In genomic region chr5:149030103-149030502, GRCm38 (mm10) we compare ENCODE assay signal across 10 mouse cellular contexts. TPM values are rescaled to one million over a fixed set of nuclear protein-coding genes. Genes with fewer than 3 reads are reported as not detected.
A peak's percentile ranks its signal among the peaks of the same experiment; 100 is the strongest.
DNase-seq lines count a peak whose midpoint lies in the region; ATAC-seq lines count a peak whose summit lies in the region.
"Had no signal": no experiment of that assay in that cellular context is flagged by ENCODE, and none has a peak within 500 bp of the region (broad histone marks: within the 10 kb centered on the region; RNA-seq: fewer than 3 reads in every experiment).

No protein-coding gene starts in this region.

- peak overlapping the region; percentile 50; the same call in 1 of the 2 replicates for H3K27ac ChIP-seq in hindbrain, embryonic 10.5 days
- H3K27ac ChIP-seq in hindbrain, embryonic 12.5 days, result no peak overlapping the region
- peak overlapping the region; percentile 46; the same call in 1 of the 2 replicates for H3K27ac ChIP-seq in embryonic facial prominence, embryonic 12.5 days
- H3K27ac ChIP-seq in hindbrain, embryonic 11.5 days (ENCODE audit: low read depth, low read length), result no peak overlapping the region

- H3K4me2 ChIP-seq in hindbrain, embryonic 12.5 days (replicated peaks), result no peak overlapping the region
- H3K4me2 ChIP-seq in embryonic facial prominence, embryonic 12.5 days (replicated peaks), result no peak overlapping the region
- no peak overlapping the region for H3K4me2 ChIP-seq in hindbrain, embryonic 11.5 days (replicated peaks; ENCODE audit: low read depth, low read length)

- DNase-seq in hindbrain, embryonic 10.5 days (ENCODE audit: low spot score), result no peak
- DNase-seq in CD4-positive, CD25-positive, alpha-beta regulatory T cell, adult 2 months (ENCODE audit: low read depth, low spot score), result peak; percentile 44
- peak; percentile 52 for DNase-seq in naive thymus-derived CD4-positive, alpha-beta T cell, adult 2 months (ENCODE audit: low read depth)
- no peak for DNase-seq in layer of hippocampus, adult 8-10 months (ENCODE audit: low spot score in 2 of 2)
- DNase-seq in hindbrain, embryonic 11.5 days (ENCODE audit: low spot score), result no peak
- DNase-seq: cerebellum, adult 8-10 months had no signal

- peaks cover 21% of the 10 kb centered on the region for H3K4me1 ChIP-seq in hindbrain, embryonic 10.5 days (replicated peaks)
- H3K4me1 ChIP-seq in hindbrain, embryonic 12.5 days, result peaks cover 19% of the 10 kb centered on the region
- H3K4me1 ChIP-seq in embryonic facial prominence, embryonic 12.5 days, result peaks cover 26% of the 10 kb centered on the region
- H3K4me1 ChIP-seq in hindbrain, embryonic 11.5 days (replicated peaks; ENCODE audit: control insufficient read depth, insufficient read depth, low read length), result peaks cover 11% of the 10 kb centered on the region; the same call in 1 of the 2 replicates

- no peak overlapping the region for H3K4me3 ChIP-seq in hindbrain, embryonic 10.5 days
- H3K4me3 ChIP-seq in hindbrain, embryonic 12.5 days, result no peak overlapping the region
- no peak overlapping the region for H3K4me3 ChIP-seq in embryonic facial prominence, embryonic 12.5 days
- H3K4me3 ChIP-seq in hindbrain, embryonic 11.5 days (ENCODE audit: low read depth, low read length), result no peak overlapping the region
- H3K4me3 ChIP-seq: hindbrain, embryonic 15.5 days had no signal

- H3K36me3 ChIP-seq in hindbrain, embryonic 10.5 days, result no peaks in the 10 kb centered on the region
- H3K36me3 ChIP-seq in hindbrain, embryonic 12.5 days, result no peaks in the 10 kb centered on the region
- H3K36me3 ChIP-seq in embryonic facial prominence, embryonic 12.5 days, result no peaks in the 10 kb centered on the region
- no peaks in the 10 kb centered on the region for H3K36me3 ChIP-seq in hindbrain, embryonic 11.5 days (ENCODE audit: control insufficient read depth, insufficient read depth, low read length)
- H3K36me3 ChIP-seq: hindbrain, embryonic 15.5 days had no signal

- 66% methylated on average over 2 of the region's 2 CpGs for WGBS in hindbrain, embryonic 10.5 days
- WGBS in hindbrain, embryonic 12.5 days, result 65% methylated on average over 2 of the region's 2 CpGs
- WGBS in embryonic facial prominence, embryonic 12.5 days, result 50% methylated on average over 2 of the region's 2 CpGs
- 79% methylated on average over 2 of the region's 2 CpGs for WGBS in hindbrain, embryonic 11.5 days

- ATAC-seq in hindbrain, embryonic 12.5 days (ENCODE audit: low FRiP score), result no peak
- 0 out of 2 replicates have a peak, but pooled peaks have one; percentile 31 for ATAC-seq in embryonic facial prominence, embryonic 12.5 days (ENCODE audit: insufficient number of reproducible peaks, insufficient read depth, low FRiP score, low TSS enrichment)
- no peak for ATAC-seq in hindbrain, embryonic 11.5 days (ENCODE audit: low FRiP score)

- 0 out of 2 replicates have a peak, but pooled peaks cover 4% of the 10 kb centered on the region for H3K9me3 ChIP-seq in hindbrain, embryonic 10.5 days
- H3K9me3 ChIP-seq in hindbrain, embryonic 12.5 days (replicated peaks), result no peaks in the 10 kb centered on the region
- H3K9me3 ChIP-seq in embryonic facial prominence, embryonic 12.5 days, result no peaks in the 10 kb centered on the region
- H3K9me3 ChIP-seq in hindbrain, embryonic 11.5 days (ENCODE audit: control insufficient read depth, low read length), result no peaks in the 10 kb centered on the region
- H3K9me3 ChIP-seq: hindbrain, embryonic 15.5 days had no signal

- H3K27me3 ChIP-seq in hindbrain, embryonic 10.5 days (ENCODE audit: insufficient read depth, poor library complexity, severe bottlenecking), result peaks cover 6% of the 10 kb centered on the region; the same call in 1 of the 2 replicates
- H3K27me3 ChIP-seq in hindbrain, embryonic 12.5 days, result no peaks in the 10 kb centered on the region
- H3K27me3 ChIP-seq in embryonic facial prominence, embryonic 12.5 days, result no peaks in the 10 kb centered on the region
- H3K27me3 ChIP-seq in hindbrain, embryonic 11.5 days (ENCODE audit: control insufficient read depth, insufficient read depth, low read length), result no peaks in the 10 kb centered on the region
- H3K27me3 ChIP-seq: hindbrain, embryonic 15.5 days had no signal

- H3K9ac ChIP-seq in hindbrain, embryonic 12.5 days, result no peak overlapping the region
- no peak overlapping the region for H3K9ac ChIP-seq in embryonic facial prominence, embryonic 12.5 days
- H3K9ac ChIP-seq in hindbrain, embryonic 11.5 days (ENCODE audit: low read depth, low read length), result no peak overlapping the region

RNA-seq across cellular contexts. Expression of gene Gm42791, which starts 35.2 kb away (rescaled TPM):
- polyA plus RNA-seq in hindbrain, embryonic 10.5 days (2016; fragmentation: Nextera tagmentation; extraction: Ambion mirVana), result 1.6 and 3.8 TPM in 2 replicates
- polyA plus RNA-seq in hindbrain, embryonic 12.5 days (2016; fragmentation: Nextera tagmentation; extraction: Ambion mirVana), result 0.49 and 3.3 TPM in 2 replicates
- polyA plus RNA-seq in embryonic facial prominence, embryonic 12.5 days (2016; fragmentation: Nextera tagmentation; extraction: Ambion mirVana), result 3.4 and 4.0 TPM in 2 replicates
- 10 to 100 TPM; 20.4 to 38.3 (median 34.6) TPM for total RNA-seq in layer of hippocampus, adult 8-10 months (2022)
- polyA plus RNA-seq in hindbrain, embryonic 11.5 days (2014; fragmentation: Nextera tagmentation; extraction: Ambion mirVana), result not detected in 2 replicates
- total RNA-seq: liver, adult 2 months had no signal
- polyA plus RNA-seq: liver, adult 2 months had no signal

Comparison
In these comparisons a context has a peak if more than half of its experiments do, and no peak if none do; other contexts are left out.
1. H3K27ac ChIP-seq: peak in hindbrain, embryonic 10.5 days (single experiment) and embryonic facial prominence, embryonic 12.5 days (single experiment); none in hindbrain, embryonic 12.5 days (single experiment) and hindbrain, embryonic 11.5 days (single experiment).
2. DNase-seq: peak in CD4-positive, CD25-positive, alpha-beta regulatory T cell, adult 2 months (single experiment) and naive thymus-derived CD4-positive, alpha-beta T cell, adult 2 months (single experiment); none in hindbrain, embryonic 10.5 days (single experiment), layer of hippocampus, adult 8-10 months (0 of 2) and hindbrain, embryonic 11.5 days (single experiment).